Mouse (Mus musculus) limb, embryonic 14.5 days (tissue): ENCODE data around the gene Vash2. TPM values are rescaled to one million over a fixed set of nuclear protein-coding genes. Genes with fewer than 3 reads are reported as not detected.

Experiments
- ATAC-seq: fragments of 200-750 bp; cut with Nextera tagmentation; 2 replicates; pipeline ENCODE4 v1.8.0; 2017; ENCODE audit warnings: low read depth, moderate number of reproducible peaks, moderate TSS enrichment; ENCODE audit not compliant: low FRiP score
- DNase-seq: peaks from one replicate; pipeline ENCODE4 v3.0.0-alpha.2; 2015; ENCODE audit warnings: low spot score
- H3K27ac ChIP-seq: fragments of 300-500 bp; sonication (generic); replicated peaks from 2 replicates; pipeline ENCODE4 v1.5.1; 2014; ENCODE audit warnings: low read depth, mild to moderate bottlenecking, low read length, moderate library complexity, mixed read lengths
- H3K27me3 ChIP-seq: fragments of 300-500 bp; sonication (generic); 2 replicates; pipeline ENCODE4 v1.6.1; 2014; ENCODE audit warnings: low read length, mixed read lengths; ENCODE audit not compliant: control insufficient read depth, insufficient read depth
- H3K36me3 ChIP-seq: fragments of 300-500 bp; sonication (generic); 2 replicates; pipeline ENCODE4 v1.6.1; 2014; ENCODE audit warnings: mild to moderate bottlenecking, low read length, moderate library complexity, mixed read lengths; ENCODE audit not compliant: control insufficient read depth, insufficient read depth
- H3K4me1 ChIP-seq: fragments of 300-500 bp; sonication (generic); 2 replicates; pipeline ENCODE4 v1.6.1; 2014; ENCODE audit warnings: antibody characterized with exemption, low read length, mixed read lengths; ENCODE audit not compliant: control insufficient read depth, insufficient read depth
- H3K4me2 ChIP-seq: fragments of 300-500 bp; sonication (generic); replicated peaks from 2 replicates; pipeline ENCODE4 v1.6.1; 2014; ENCODE audit warnings: low read depth, mild to moderate bottlenecking, low read length, moderate library complexity; ENCODE audit not compliant: severe bottlenecking
- H3K4me3 ChIP-seq: fragments of 300-500 bp; sonication (generic); replicated peaks from 2 replicates; pipeline ENCODE4 v1.5.1; 2014; ENCODE audit warnings: low read length
- H3K9ac ChIP-seq: fragments of 300-500 bp; sonication (generic); 2 replicates; pipeline ENCODE4 v1.6.1; 2014; ENCODE audit warnings: mild to moderate bottlenecking, low read depth, low read length, moderate library complexity; ENCODE audit not compliant: severe bottlenecking
- H3K9me3 ChIP-seq: fragments of 300-500 bp; sonication (generic); 2 replicates; pipeline ENCODE4 v1.6.1; 2016; ENCODE audit warnings: low read length; ENCODE audit not compliant: control insufficient read depth
- POLR2A ChIP-seq: fragments of 200-500 bp; IDR thresholded peaks from 2 replicates; pipeline ENCODE4 v1.8.0; 2012; ENCODE audit warnings: inconsistent platforms, mild to moderate bottlenecking, moderate library complexity, borderline replicate concordance; ENCODE audit not compliant: insufficient read depth, insufficient read length; ENCODE audit errors: extremely low read depth
- WGBS: fragments of 180-500 bp; shearing (Covaris S2); extraction: QIAGEN DNeasy Blood & Tissue Kit; methylation state at CpG from one replicate; pipeline ENCODE4 v1.1.7; 2014; 5-methylcytosine and 5-hydroxymethylcytosine counted together
- polyA plus RNA-seq, 2 experiments: library from polyadenylated mRNA; depleted of rRNA in 1 of 2; stranded (reverse) in 1 of 2; unstranded in 1 of 2; fragments of >200 nt; fragmentation: Nextera tagmentation in 1 of 2; extraction: Ambion mirVana in 1 of 2; gene quantifications; 2 replicates each; pipeline versions ENCODE4 v1.2.1 to v1.2.3; 2012 to 2014

The Vash2 gene
- polyA plus RNA-seq, 2 experiments, result 40.1 to 64.7 TPM

GRCm38 (mm10) chr1:191021016-191021415 is 41.9 kb upstream of the Vash2 start:
- no peak overlapping the region for H3K9ac ChIP-seq
- H3K27me3 ChIP-seq, result no peaks in the 10 kb centered on the region
- H3K4me2 ChIP-seq, result no peak overlapping the region
- DNase-seq, result no peak
- no peak overlapping the region for H3K27ac ChIP-seq
- 40% methylated on average over 7 of the region's 7 CpGs for WGBS
- ATAC-seq, result no peak
- TF ChIP-seq POLR2A, result no peak
- no peak overlapping the region for H3K4me3 ChIP-seq
- peaks cover 4% of the 10 kb centered on the region; the same call in 1 of the 2 replicates for H3K36me3 ChIP-seq
- H3K9me3 ChIP-seq, result no peaks in the 10 kb centered on the region
- H3K4me1 ChIP-seq, result peaks cover 9% of the 10 kb centered on the region

DNA sequence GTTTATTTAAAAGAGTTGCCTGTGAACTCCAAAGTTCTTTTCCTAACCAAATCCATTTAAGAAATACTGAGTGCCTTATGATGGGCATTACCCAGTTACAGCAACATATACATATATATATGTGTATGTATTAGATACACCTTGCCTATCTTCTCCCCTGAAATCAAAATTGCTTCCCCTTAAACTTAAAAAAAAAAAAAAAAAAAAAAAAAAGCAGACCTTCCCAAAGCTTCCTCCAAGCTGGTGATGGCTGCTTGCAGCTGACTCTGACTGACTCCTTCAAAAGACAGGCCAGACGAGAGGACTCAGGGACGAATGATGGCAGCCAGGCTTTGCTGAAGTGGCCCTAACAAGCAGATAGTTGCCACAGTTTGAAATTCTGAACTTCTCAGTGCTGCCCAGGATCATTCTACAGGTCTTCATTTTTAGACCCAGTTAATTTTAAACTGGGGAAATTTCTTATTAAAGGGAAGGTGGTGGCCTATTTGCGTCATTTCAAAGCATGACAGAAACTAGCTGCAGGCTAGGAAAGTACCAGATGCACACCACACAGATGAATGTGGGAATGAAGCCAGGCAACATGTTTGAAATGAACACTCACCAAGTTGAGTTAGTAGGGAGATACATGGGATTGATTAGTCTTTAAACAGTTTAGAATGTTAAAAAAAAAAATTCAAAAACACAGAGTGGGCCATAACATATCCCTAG is 41.3 kb upstream of the Vash2 start:
- Histone ChIP-seq H3K36me3 (peaks cover 5% of the 10 kb centered on the region; the same call in 1 of the 2 replicates), H3K4me3 (no peak overlapping the region), H3K9me3 (no peaks in the 10 kb centered on the region), H3K9ac (no peak overlapping the region), H3K27me3 (no peaks in the 10 kb centered on the region), H3K4me1 (peaks cover 9% of the 10 kb centered on the region), H3K4me2 (no peak overlapping the region), H3K27ac (no peak overlapping the region)
- ATAC-seq (no peak), DNase-seq (no peak)
- TF ChIP-seq POLR2A, result no peak
- 68% methylated on average over 3 of the region's 3 CpGs for WGBS

DNA sequence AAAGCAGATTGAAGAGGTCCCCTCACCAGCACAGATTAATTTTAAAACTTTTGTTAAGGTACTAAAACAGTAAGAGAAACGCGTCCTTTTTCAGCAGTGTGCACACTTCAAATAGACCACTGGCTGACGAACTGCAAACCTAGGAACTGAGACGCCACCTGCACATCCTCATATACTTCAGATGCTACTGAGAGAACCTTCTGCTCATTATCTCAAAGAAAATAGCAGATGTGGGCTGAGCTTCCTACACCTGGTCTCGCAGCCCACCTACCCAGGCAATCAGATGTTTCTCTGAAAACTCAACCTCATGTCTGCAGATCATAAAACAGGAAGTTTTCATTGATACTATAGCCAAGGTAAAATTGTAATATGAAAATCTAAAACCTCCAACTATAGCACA is 40.7 kb upstream of the Vash2 start:
- no peak overlapping the region for H3K4me2 ChIP-seq
- H3K36me3 ChIP-seq, result peaks cover 9% of the 10 kb centered on the region
- 92% methylated on average over 5 of the region's 5 CpGs for WGBS
- H3K27ac ChIP-seq, result no peak overlapping the region
- no peak overlapping the region for H3K9ac ChIP-seq
- no peak for TF ChIP-seq POLR2A
- H3K4me1 ChIP-seq, result peaks cover 5% of the 10 kb centered on the region
- H3K27me3 ChIP-seq, result no peaks in the 10 kb centered on the region
- no peaks in the 10 kb centered on the region for H3K9me3 ChIP-seq
- H3K4me3 ChIP-seq, result no peak overlapping the region
- ATAC-seq, result no peak
- no peak for DNase-seq

- no peak for DNase-seq
- H3K27me3 ChIP-seq, result no peaks in the 10 kb centered on the region
- H3K4me3 ChIP-seq, result no peak overlapping the region
- H3K27ac ChIP-seq, result no peak overlapping the region
- no peak for ATAC-seq
- 96% methylated on average over 3 of the region's 3 CpGs for WGBS
- H3K9me3 ChIP-seq, result no peaks in the 10 kb centered on the region
- no peaks in the 10 kb centered on the region for H3K4me1 ChIP-seq
- H3K4me2 ChIP-seq, result no peak overlapping the region
- H3K36me3 ChIP-seq, result peaks cover 38% of the 10 kb centered on the region
- H3K9ac ChIP-seq, result no peak overlapping the region
- TF ChIP-seq POLR2A, result no peak
These were observed 35.2 kb upstream of the Vash2 start for GRCm38 (mm10) chr1:191014271-191014670.

GRCm38 (mm10) chr1:191008707-191009106 is 29.6 kb upstream of the Vash2 start:
- ATAC-seq (no peak), DNase-seq (no peak)
- no peaks in the 10 kb centered on the region for H3K9me3 ChIP-seq
- no peaks in the 10 kb centered on the region for H3K4me1 ChIP-seq
- no peaks in the 10 kb centered on the region for H3K27me3 ChIP-seq
- TF ChIP-seq POLR2A, result no peak
- no peak overlapping the region for H3K4me3 ChIP-seq
- H3K9ac ChIP-seq, result no peak overlapping the region
- H3K4me2 ChIP-seq, result no peak overlapping the region
- no peak overlapping the region for H3K27ac ChIP-seq
- WGBS, result 96% methylated on average over 5 of the region's 5 CpGs
- peaks cover 56% of the 10 kb centered on the region for H3K36me3 ChIP-seq
